7 mouse cellular contexts compared by ENCODE assay signal in genomic region chr13:65112459-65113110, GRCm38 (mm10). TPM values are rescaled to one million over a fixed set of nuclear protein-coding genes. Genes with fewer than 3 reads are reported as not detected.
DNase-seq lines count a peak whose midpoint lies in the region; ATAC-seq lines count a peak whose summit lies in the region.

Mfsd14b (minus strand) TSS chr13:65112975.

- H3K4me3 ChIP-seq in intestine, embryonic 16.5 days (ENCODE audit: low read length) = peak within 1 kb of the TSS; percentile 89
- peak within 1 kb of the TSS; percentile 72 for H3K4me3 ChIP-seq in midbrain, embryonic 11.5 days (ENCODE audit: low read depth, low read length)

- peak; percentile 90 for DNase-seq in adrenal gland, adult 8-10 months
- peak; percentile 91 for DNase-seq in embryo, embryonic 9.5 days (ENCODE audit: extremely low spot score)
- peak; percentile 64 to 87 for DNase-seq in gastrocnemius, postnatal 4 days (ENCODE audit: low spot score in 2 of 2)
- DNase-seq in left cerebral cortex, postnatal 36 days (ENCODE audit: low spot score in 2 of 2) = peak; percentile 93
- peak; percentile 99 for DNase-seq in midbrain, embryonic 11.5 days (ENCODE audit: low spot score, missing footprints)
- peak; percentile 78 for DNase-seq in skeletal muscle tissue, adult 2 months (ENCODE audit: low read depth, low spot score)

- no peaks in the 10 kb centered on the region for H3K4me1 ChIP-seq in intestine, embryonic 16.5 days (ENCODE audit: control insufficient read depth, insufficient read depth, low read length)
- no peaks in the 10 kb centered on the region for H3K4me1 ChIP-seq in midbrain, embryonic 11.5 days (ENCODE audit: control insufficient read depth, insufficient read depth, low read length)

- peak within 1 kb of the TSS; percentile 53 for H3K4me2 ChIP-seq in intestine, embryonic 16.5 days (ENCODE audit: low read depth, low read length)
- H3K4me2 ChIP-seq in midbrain, embryonic 11.5 days = peak within 1 kb of the TSS; percentile 68

- no peaks in the 10 kb centered on the region for H3K36me3 ChIP-seq in intestine, embryonic 16.5 days (ENCODE audit: control insufficient read depth, insufficient read depth, low read length)
- H3K36me3 ChIP-seq in midbrain, embryonic 11.5 days (ENCODE audit: control insufficient read depth, insufficient read depth, low read length) = no peaks in the 10 kb centered on the region

- intact Hi-C loops in left cerebral cortex, postnatal 36 days (cut with DNase I) = loop anchor here (5.0 kb wide), 1 partner anchor 130 kb away; no protein-coding TSS in a partner anchor

- ATAC-seq in intestine, embryonic 16.5 days = peak; percentile 99
- peak; percentile 99 for ATAC-seq in midbrain, embryonic 11.5 days (ENCODE audit: low FRiP score)

- WGBS in intestine, embryonic 16.5 days = under 1% methylated on average over 60 of the region's 60 CpGs
- WGBS in midbrain, embryonic 11.5 days = under 1% methylated on average over 60 of the region's 60 CpGs

- peak within 1 kb of the TSS; percentile 92 for H3K9ac ChIP-seq in intestine, embryonic 16.5 days (ENCODE audit: low read depth, low read length)
- peak within 1 kb of the TSS; percentile 84 for H3K9ac ChIP-seq in midbrain, embryonic 11.5 days (ENCODE audit: low read length)

- H3K27me3 ChIP-seq in intestine, embryonic 16.5 days (replicated peaks; ENCODE audit: control insufficient read depth, insufficient read depth, low read length) = no peaks in the 10 kb centered on the region
- no peaks in the 10 kb centered on the region for H3K27me3 ChIP-seq in midbrain, embryonic 11.5 days (ENCODE audit: control insufficient read depth, insufficient read depth, low read length)

- no peaks in the 10 kb centered on the region for H3K9me3 ChIP-seq in intestine, embryonic 16.5 days (ENCODE audit: control insufficient read depth, low read length)
- H3K9me3 ChIP-seq in midbrain, embryonic 11.5 days (ENCODE audit: control insufficient read depth, low read length) = no peaks in the 10 kb centered on the region; the same call in 1 of the 2 replicates

- H3K27ac ChIP-seq in intestine, embryonic 16.5 days (ENCODE audit: low read length) = peak within 1 kb of the TSS; percentile 87
- H3K27ac ChIP-seq in midbrain, embryonic 11.5 days (ENCODE audit: low read depth, low read length) = peak within 1 kb of the TSS; percentile 42

RNA-seq across cellular contexts. Expression of gene Mfsd14b, which starts in this region (rescaled TPM):
- 10 to 100 TPM; 42.3 to 48.7 (median 45.9) TPM for total RNA-seq in adrenal gland, adult 8-10 months (2022)
- 10 to 100 TPM; 23.7 to 27.4 TPM for total RNA-seq in gastrocnemius, postnatal 4 days (2021)
- polyA plus RNA-seq in intestine, embryonic 16.5 days (2015; fragmentation: Nextera tagmentation; extraction: Ambion mirVana) = 44.3 and 44.5 TPM in 2 replicates
- total RNA-seq in left cerebral cortex, postnatal 36 days (2021) = 10 to 100 TPM; 43.4 to 45.4 TPM
- 44.0 and 44.7 TPM in 2 replicates for polyA plus RNA-seq in midbrain, embryonic 11.5 days (2014; fragmentation: Nextera tagmentation; extraction: Ambion mirVana)

Comparison
In these comparisons a context has a peak if more than half of its experiments do, and no peak if none do; other contexts are left out.
1. Peak in every context shown above with its lines: DNase-seq, ATAC-seq, H3K4me3 ChIP-seq and H3K27ac ChIP-seq.